Mouse (Mus musculus) ES-E14 (cell line): ENCODE results near the gene Baiap3.

ENCODE experiments used
- CHD2 ChIP-seq: IDR thresholded peaks from 2 replicates; pipeline ENCODE4 v1.6.1; 2014; ENCODE audit warnings: mild to moderate bottlenecking, low read depth, low read length, inconsistent platforms
- MAFK ChIP-seq: IDR thresholded peaks from 2 replicates; pipeline ENCODE4 v1.6.1; 2014; ENCODE audit warnings: mild to moderate bottlenecking, low read depth, low read length, inconsistent platforms; ENCODE audit not compliant: insufficient read depth

GRCm38 (mm10) chr17:25221821-25222503, 34.2 kb downstream of the Baiap3 start:
- TF ChIP-seq MAFK, result peak; percentile 84
- TF ChIP-seq CHD2, result no peak
